Mouse (Mus musculus) T-helper 1 cell (primary cell): ENCODE results near the gene Syvn1.

Source experiments
- in situ Hi-C: fragments of 300-600 bp; cut with MboI, MseI; formaldehyde crosslinking; loops from one replicate; pipeline ENCODE4 v1.15.1; 2025; ENCODE audit warnings: high pct_unique_total_duplicates

Gene Syvn1

GRCm38 (mm10) chr19:6038326-6038725, 8.1 kb upstream of the Syvn1 start:
- in situ Hi-C loops, result loop anchor here (5.0 to 10.0 kb wide), 2 partner anchors 94 to 284 kb away; no protein-coding TSS in a partner anchor

GRCm38 (mm10) chr19:6040002-6040401, 6.4 kb upstream of the Syvn1 start:
- in situ Hi-C loops, result loop anchor here (10.0 kb wide), 1 partner anchor 635 kb away; no protein-coding TSS in a partner anchor

- in situ Hi-C loops, result loop anchor here (10.0 kb wide), 1 partner anchor 633 kb away; no protein-coding TSS in a partner anchor
Measured at GRCm38 (mm10) chr19:6042293-6042692, 4.1 kb upstream of the Syvn1 start.

GRCm38 (mm10) chr19:6044102-6044501, 2.3 kb upstream of the Syvn1 start:
- in situ Hi-C loops, result loop anchor here (10.0 kb wide), 1 partner anchor 631 kb away; no protein-coding TSS in a partner anchor

- in situ Hi-C loops, result loop anchor here (5.0 to 10.0 kb wide), 2 partner anchors 37 to 629 kb away; partner anchors contain the start of genes Cdca5, Gm28374, Tmem262 and Zfpl1
Measured at GRCm38 (mm10) chr19:6045366-6046293, 746 bp upstream of the Syvn1 start.

- in situ Hi-C loops, result loop anchor here (5.0 to 10.0 kb wide), 2 partner anchors 35 to 627 kb away; partner anchors contain the start of genes Cdca5, Gm28374, Tmem262 and Zfpl1
Measured at GRCm38 (mm10) chr19:6047154-6047898, 950 bp downstream of the Syvn1 start.

- in situ Hi-C loops, result loop anchor here (5.0 to 10.0 kb wide), 2 partner anchors 34 to 627 kb away; partner anchors contain the start of genes Cdca5, Gm28374, Tmem262 and Zfpl1
Measured at GRCm38 (mm10) chr19:6047899-6048166, 1.5 kb downstream of the Syvn1 start.

GRCm38 (mm10) chr19:6048681-6049410, 2.5 kb downstream of the Syvn1 start:
- in situ Hi-C loops, result loop anchor here (5.0 to 10.0 kb wide), 2 partner anchors 33 to 626 kb away; partner anchors contain the start of genes Cdca5, Gm28374, Tmem262 and Zfpl1

- in situ Hi-C loops, result no loop called here
Measured at GRCm38 (mm10) chr19:6052516-6052915, 6.1 kb downstream of the Syvn1 start.

GRCm38 (mm10) chr19:6054296-6054695, 7.9 kb downstream of the Syvn1 start:
- in situ Hi-C loops, result no loop called here

GRCm38 (mm10) chr19:6056696-6057095, 10.3 kb downstream of the Syvn1 start:
- in situ Hi-C loops, result no loop called here

- in situ Hi-C loops, result no loop called here
Measured at GRCm38 (mm10) chr19:6057313-6058096, 11.1 kb downstream of the Syvn1 start, which contains the start of the genes Mrpl49 and Fau. TSS of gene Mrpl49 (minus strand) at chr19:6057785. TSS of gene Fau (plus strand) at chr19:6057844.

- in situ Hi-C loops, result no loop called here
Measured at GRCm38 (mm10) chr19:6058513-6058912, 12.1 kb downstream of the Syvn1 start.

- in situ Hi-C loops, result no loop called here
Measured at GRCm38 (mm10) chr19:6058966-6059365, 12.6 kb downstream of the Syvn1 start.

GRCm38 (mm10) chr19:6061021-6061533, 14.7 kb downstream of the Syvn1 start, which contains the start of gene Znhit2:
TSS of gene Znhit2 (plus strand) at chr19:6061192.
- in situ Hi-C loops, result loop anchor here (10.0 kb wide), 2 partner anchors 54 to 274 kb away; partner anchors contain the start of genes Men1 and Sac3d1

GRCm38 (mm10) chr19:6061641-6062302, 15.4 kb downstream of the Syvn1 start:
- in situ Hi-C loops, result loop anchor here (10.0 kb wide), 2 partner anchors 53 to 273 kb away; partner anchors contain the start of genes Men1 and Sac3d1

- in situ Hi-C loops, result loop anchor here (10.0 kb wide), 2 partner anchors 52 to 272 kb away; partner anchors contain the start of genes Men1 and Sac3d1
Measured at GRCm38 (mm10) chr19:6062418-6062817, 16.0 kb downstream of the Syvn1 start.

- in situ Hi-C loops, result loop anchor here (10.0 kb wide), 2 partner anchors 52 to 272 kb away; partner anchors contain the start of genes Men1 and Sac3d1
Measured at GRCm38 (mm10) chr19:6063081-6063480, 16.7 kb downstream of the Syvn1 start.

GRCm38 (mm10) chr19:6066571-6066970, 20.2 kb downstream of the Syvn1 start:
- in situ Hi-C loops, result loop anchor here (10.0 kb wide), 2 partner anchors 48 to 268 kb away; partner anchors contain the start of genes Men1 and Sac3d1
